Mouse (Mus musculus): ENCODE measurements around the gene Terf2ip. TPM values are rescaled to one million over a fixed set of nuclear protein-coding genes. Genes with fewer than 3 reads are reported as not detected.

Terf2ip gene
- polyA plus RNA-seq, 1 experiment from 2014 or later = 65.2 TPM

Other genes starting within 250 kb of the Terf2ip start
- gene Cfdp1, start 157.1 kb upstream of the Terf2ip start, polyA plus RNA-seq (2014; fragmentation: Nextera tagmentation; extraction: Ambion mirVana) = 177 and 178 TPM in 2 replicates
- gene Tmem170, start 134.6 kb upstream of the Terf2ip start, polyA plus RNA-seq (2014; fragmentation: Nextera tagmentation; extraction: Ambion mirVana) = 3.8 and 4.6 TPM in 2 replicates
- gene Chst5, start 101.0 kb upstream of the Terf2ip start, polyA plus RNA-seq (2014; fragmentation: Nextera tagmentation; extraction: Ambion mirVana) = 2.7 and 3.2 TPM in 2 replicates
- gene Tmem231, start 77.5 kb upstream of the Terf2ip start, polyA plus RNA-seq (2014; fragmentation: Nextera tagmentation; extraction: Ambion mirVana) = 14.8 and 15.6 TPM in 2 replicates
- gene Gabarapl2, start 70.7 kb upstream of the Terf2ip start, polyA plus RNA-seq (2014; fragmentation: Nextera tagmentation; extraction: Ambion mirVana) = 486 and 487 TPM in 2 replicates
- gene Adat1, start 19.1 kb upstream of the Terf2ip start, polyA plus RNA-seq (2014; fragmentation: Nextera tagmentation; extraction: Ambion mirVana) = 7.2 and 8.5 TPM in 2 replicates
- gene Kars, start 75 bp upstream of the Terf2ip start, polyA plus RNA-seq (2014; fragmentation: Nextera tagmentation; extraction: Ambion mirVana) = 186 and 197 TPM in 2 replicates
- 0.23 and 1.7 TPM in 2 replicates for gene Gm6793, start 3.6 kb downstream of the Terf2ip start, polyA plus RNA-seq (2014; fragmentation: Nextera tagmentation; extraction: Ambion mirVana)